Mouse (Mus musculus): ENCODE results near the gene Pls1. TPM values are rescaled to one million over a fixed set of nuclear protein-coding genes. Genes with fewer than 3 reads are reported as not detected.

The Pls1 gene
- polyA plus RNA-seq, 1 experiment from 2014 or later = 3.2 TPM

- no peak for DNase-seq (ENCODE audit: low spot score)
- Histone ChIP-seq H3K4me1 (peaks cover 11% of the 10 kb centered on the region), H3K9me3 (replicated peaks) (no peaks in the 10 kb centered on the region), H3K27me3 (ENCODE audit: low read depth, poor library complexity, severe bottlenecking) (no peaks in the 10 kb centered on the region), H3K27ac (replicated peaks) (no peak overlapping the region), H3K4me3 (no peak overlapping the region), H3K36me3 (no peaks in the 10 kb centered on the region)
- WGBS = 44% methylated on average over 5 of the region's 5 CpGs
These were observed 49.3 kb downstream of the Pls1 start for GRCm38 (mm10) chr9:95795844-95796243.

GRCm38 (mm10) chr9:95795077-95795784 is 49.9 kb downstream of the Pls1 start:
- no peak overlapping the region for H3K4me3 ChIP-seq
- no peak for DNase-seq (ENCODE audit: low spot score)
- H3K27me3 ChIP-seq (ENCODE audit: low read depth, poor library complexity, severe bottlenecking) = no peaks in the 10 kb centered on the region
- 72% methylated on average over 2 of the region's 2 CpGs for WGBS
- H3K27ac ChIP-seq (replicated peaks) = peak overlapping the region; percentile 38; the same call in 1 of the 2 replicates
- H3K4me1 ChIP-seq = peaks cover 14% of the 10 kb centered on the region
- no peaks in the 10 kb centered on the region for H3K9me3 ChIP-seq (replicated peaks)
- H3K36me3 ChIP-seq = no peaks in the 10 kb centered on the region

- Histone ChIP-seq H3K36me3 (no peaks in the 10 kb centered on the region), H3K9me3 (replicated peaks) (no peaks in the 10 kb centered on the region), H3K4me1 (peaks cover 14% of the 10 kb centered on the region), H3K27me3 (ENCODE audit: low read depth, poor library complexity, severe bottlenecking) (no peaks in the 10 kb centered on the region), H3K27ac (replicated peaks) (no peak overlapping the region), H3K4me3 (no peak overlapping the region)
- no peak for DNase-seq (ENCODE audit: low spot score)
- WGBS = 92% methylated on average over 15 of the region's 15 CpGs
These were observed 50.9 kb downstream of the Pls1 start for GRCm38 (mm10) chr9:95793986-95794744.

GRCm38 (mm10) chr9:95784888-95785511 is 60.1 kb downstream of the Pls1 start:
- 89% methylated on average over 16 of the region's 16 CpGs for WGBS

GRCm38 (mm10) chr9:95783646-95784293 is 61.3 kb downstream of the Pls1 start:
- Histone ChIP-seq H3K36me3 (no peaks in the 10 kb centered on the region), H3K4me1 (0 out of 2 replicates have a peak, but pooled peaks cover 5% of the 10 kb centered on the region), H3K9me3 (replicated peaks) (no peaks in the 10 kb centered on the region), H3K27me3 (ENCODE audit: low read depth, poor library complexity, severe bottlenecking) (no peaks in the 10 kb centered on the region), H3K27ac (replicated peaks) (no peak overlapping the region), H3K4me3 (no peak overlapping the region)
- no peak for DNase-seq (ENCODE audit: low spot score)
- 81% methylated on average over 17 of the region's 17 CpGs for WGBS

More at GRCm38 (mm10) chr9:95784888-95785511, 60.1 kb downstream of the Pls1 start:
- H3K4me3 ChIP-seq = no peak overlapping the region
- H3K9me3 ChIP-seq (replicated peaks) = no peaks in the 10 kb centered on the region
- H3K4me1 ChIP-seq = 0 out of 2 replicates have a peak, but pooled peaks cover 5% of the 10 kb centered on the region
- H3K27me3 ChIP-seq (ENCODE audit: low read depth, poor library complexity, severe bottlenecking) = no peaks in the 10 kb centered on the region
- DNase-seq (ENCODE audit: low spot score) = no peak
- H3K36me3 ChIP-seq = no peaks in the 10 kb centered on the region
- H3K27ac ChIP-seq (replicated peaks) = no peak overlapping the region

- Histone ChIP-seq H3K36me3 (no peaks in the 10 kb centered on the region), H3K4me3 (no peak overlapping the region), H3K27ac (replicated peaks) (no peak overlapping the region), H3K27me3 (ENCODE audit: low read depth, poor library complexity, severe bottlenecking) (no peaks in the 10 kb centered on the region), H3K4me1 (no peaks in the 10 kb centered on the region), H3K9me3 (replicated peaks) (no peaks in the 10 kb centered on the region)
- WGBS = 93% methylated on average over 2 of the region's 2 CpGs
- no peak for DNase-seq (ENCODE audit: low spot score)
These were observed 73.4 kb downstream of the Pls1 start for GRCm38 (mm10) chr9:95771671-95772070.

GRCm38 (mm10) chr9:95763218-95763617 is 81.9 kb downstream of the Pls1 start:
- H3K4me1 ChIP-seq = no peaks in the 10 kb centered on the region
- no peaks in the 10 kb centered on the region for H3K36me3 ChIP-seq
- no peaks in the 10 kb centered on the region for H3K9me3 ChIP-seq (replicated peaks)
- no peak overlapping the region for H3K4me3 ChIP-seq
- WGBS = 83% methylated on average over 4 of the region's 4 CpGs
- H3K27me3 ChIP-seq (ENCODE audit: low read depth, poor library complexity, severe bottlenecking) = no peaks in the 10 kb centered on the region
- no peak for DNase-seq (ENCODE audit: low spot score)
- H3K27ac ChIP-seq (replicated peaks) = no peak overlapping the region

GRCm38 (mm10) chr9:95762228-95762627 is 82.9 kb downstream of the Pls1 start:
- DNase-seq (ENCODE audit: low spot score) = no peak
- H3K9me3 ChIP-seq (replicated peaks) = no peaks in the 10 kb centered on the region
- no peaks in the 10 kb centered on the region for H3K36me3 ChIP-seq
- no peaks in the 10 kb centered on the region for H3K27me3 ChIP-seq (ENCODE audit: low read depth, poor library complexity, severe bottlenecking)
- H3K4me3 ChIP-seq = no peak overlapping the region
- no peak overlapping the region for H3K27ac ChIP-seq (replicated peaks)
- no peaks in the 10 kb centered on the region for H3K4me1 ChIP-seq
- WGBS = 87% methylated on average over 3 of the region's 3 CpGs

GRCm38 (mm10) chr9:95761381-95761780 is 83.7 kb downstream of the Pls1 start:
- no peak for DNase-seq (ENCODE audit: low spot score)
- no peak overlapping the region for H3K27ac ChIP-seq (replicated peaks)
- no peaks in the 10 kb centered on the region for H3K4me1 ChIP-seq
- H3K27me3 ChIP-seq (ENCODE audit: low read depth, poor library complexity, severe bottlenecking) = no peaks in the 10 kb centered on the region
- H3K9me3 ChIP-seq (replicated peaks) = no peaks in the 10 kb centered on the region
- WGBS = 93% methylated on average over 8 of the region's 8 CpGs
- H3K4me3 ChIP-seq = no peak overlapping the region
- H3K36me3 ChIP-seq = no peaks in the 10 kb centered on the region

- Histone ChIP-seq H3K4me3 (peak overlapping the region; percentile 93), H3K27ac (replicated peaks) (no peak overlapping the region)
- 43% methylated on average over 9 of the region's 9 CpGs for WGBS
These were observed 94.4 kb downstream of the Pls1 start for GRCm38 (mm10) chr9:95750746-95751145.

GRCm38 (mm10) chr9:95750037-95750511 is 95.0 kb downstream of the Pls1 start, which contains the start of gene Trpc1:
Trpc1 (minus strand) TSS chr9:95750375.
- peak; percentile 89 for DNase-seq (ENCODE audit: low spot score)
- H3K4me1 ChIP-seq = peaks cover 21% of the 10 kb centered on the region
- no peaks in the 10 kb centered on the region for H3K36me3 ChIP-seq
- H3K4me3 ChIP-seq = peak within 1 kb of the TSS; percentile 93
- peaks cover 43% of the 10 kb centered on the region for H3K27me3 ChIP-seq (ENCODE audit: low read depth, poor library complexity, severe bottlenecking)
- H3K27ac ChIP-seq (replicated peaks) = peak within 1 kb of the TSS; percentile 91
- H3K9me3 ChIP-seq (replicated peaks) = no peaks in the 10 kb centered on the region
- WGBS = under 1% methylated on average over 56 of the region's 56 CpGs

More at GRCm38 (mm10) chr9:95750746-95751145, 94.4 kb downstream of the Pls1 start:
- Histone ChIP-seq H3K36me3 (no peaks in the 10 kb centered on the region), H3K27me3 (ENCODE audit: low read depth, poor library complexity, severe bottlenecking) (peaks cover 43% of the 10 kb centered on the region), H3K4me1 (peaks cover 17% of the 10 kb centered on the region), H3K9me3 (replicated peaks) (no peaks in the 10 kb centered on the region)
- no peak for DNase-seq (ENCODE audit: low spot score)

- DNase-seq (ENCODE audit: low spot score) = peak; percentile 64
- Histone ChIP-seq H3K36me3 (no peaks in the 10 kb centered on the region), H3K27me3 (ENCODE audit: low read depth, poor library complexity, severe bottlenecking) (peaks cover 43% of the 10 kb centered on the region), H3K4me3 (peak overlapping the region; percentile 93), H3K9me3 (replicated peaks) (no peaks in the 10 kb centered on the region), H3K4me1 (peaks cover 22% of the 10 kb centered on the region), H3K27ac (replicated peaks) (peak overlapping the region; percentile 91)
- WGBS = under 1% methylated on average over 34 of the region's 34 CpGs
These were observed 95.6 kb downstream of the Pls1 start for GRCm38 (mm10) chr9:95749461-95749928.
